Mouse (Mus musculus) layer of hippocampus, postnatal 36 days (tissue): Measurements from ENCODE around the gene Il34. TPM values are rescaled to one million over a fixed set of nuclear protein-coding genes. Genes with fewer than 3 reads are reported as not detected.

Experiments
- DNase-seq, 2 experiments: peaks; one replicate each; pipeline ENCODE4 v3.0.0; 2022
- total RNA-seq, 2 experiments: library from RNA; stranded (reverse); gene quantifications; 2 replicates each; pipeline ENCODE4 v1.2.3; 2021

Gene Il34
- total RNA-seq, 2 experiments from 2014 or later = 76.7 to 81.1 TPM

GRCm38 (mm10) chr8:110776335-110776734, 29.4 kb downstream of the Il34 start:
- no peak for DNase-seq

- no peak for DNase-seq
Measured at GRCm38 (mm10) chr8:110775721-110776120, 30.0 kb downstream of the Il34 start.

GRCm38 (mm10) chr8:110775316-110775715, 30.4 kb downstream of the Il34 start:
- DNase-seq = no peak

- no peak for DNase-seq
Measured at GRCm38 (mm10) chr8:110774725-110775124, 31.0 kb downstream of the Il34 start.

GRCm38 (mm10) chr8:110774047-110774446, 31.7 kb downstream of the Il34 start:
- DNase-seq = no peak

- no peak for DNase-seq
Measured at GRCm38 (mm10) chr8:110772452-110772851, 33.3 kb downstream of the Il34 start.

GRCm38 (mm10) chr8:110767261-110767660, 38.5 kb downstream of the Il34 start:
- no peak for DNase-seq

GRCm38 (mm10) chr8:110764671-110765070, 41.1 kb downstream of the Il34 start:
- DNase-seq = no peak

GRCm38 (mm10) chr8:110761988-110762387, 43.7 kb downstream of the Il34 start:
- DNase-seq = no peak

GRCm38 (mm10) chr8:110761185-110761584, 44.5 kb downstream of the Il34 start:
- DNase-seq = no peak

GRCm38 (mm10) chr8:110760280-110760940, 45.3 kb downstream of the Il34 start:
- DNase-seq = no peak

GRCm38 (mm10) chr8:110756196-110756595, 49.5 kb downstream of the Il34 start:
- no peak for DNase-seq

- peak in 1 of 2 experiments; percentile 50 for DNase-seq
Measured at GRCm38 (mm10) chr8:110755511-110756170, 50.1 kb downstream of the Il34 start.

GRCm38 (mm10) chr8:110754713-110755112, 51.0 kb downstream of the Il34 start:
- no peak for DNase-seq

- no peak for DNase-seq
Measured at GRCm38 (mm10) chr8:110751490-110751889, 54.2 kb downstream of the Il34 start.

- DNase-seq = no peak
Measured at GRCm38 (mm10) chr8:110750269-110750668, 55.5 kb downstream of the Il34 start.

GRCm38 (mm10) chr8:110749500-110750170, 56.1 kb downstream of the Il34 start:
- DNase-seq = no peak

- DNase-seq = no peak
Measured at GRCm38 (mm10) chr8:110746661-110747060, 59.1 kb downstream of the Il34 start.

GRCm38 (mm10) chr8:110745162-110745561, 60.6 kb downstream of the Il34 start:
- no peak for DNase-seq

GRCm38 (mm10) chr8:110742452-110742818, 63.3 kb downstream of the Il34 start:
- no peak for DNase-seq

GRCm38 (mm10) chr8:110741816-110742451, 63.8 kb downstream of the Il34 start:
- no peak for DNase-seq

GRCm38 (mm10) chr8:110740629-110741175, 65.0 kb downstream of the Il34 start:
- DNase-seq = no peak
